Mouse (Mus musculus): ENCODE measurements around the gene H1fnt.

GRCm38 (mm10) chr15:98214130-98214529, 43.0 kb downstream of the H1fnt start:
- TF ChIP-seq POLR2A (IDR thresholded peaks at IDR 0.05; ENCODE audit: borderline replicate concordance, insufficient read depth, low read length) (no peak), CTCF (IDR thresholded peaks at IDR 0.05; ENCODE audit: borderline replicate concordance, insufficient read depth, low read depth, low read length) (no peak)

Measured in cerebellum, adult 2 months (tissue).